Mouse (Mus musculus) splenic B cell, adult 2 months (primary cell): ENCODE data around the gene Ttc32.

Source experiments
- DNase-seq: peaks from one replicate; pipeline ENCODE4 v3.0.0-alpha.2; 2011; ENCODE audit warnings: low read depth, low spot score
- H3K27me3 ChIP-seq: 2 replicates; pipeline ENCODE4 v1.6.1; 2012; ENCODE audit warnings: mild to moderate bottlenecking, low read length, moderate library complexity, mixed read lengths; ENCODE audit not compliant: control insufficient read depth, poor library complexity, insufficient read depth, severe bottlenecking
- H3K36me3 ChIP-seq: 2 replicates; pipeline ENCODE4 v1.6.1; 2012; ENCODE audit warnings: mild to moderate bottlenecking, low read length, moderate library complexity, mixed read lengths; ENCODE audit not compliant: control insufficient read depth, poor library complexity, insufficient read depth, severe bottlenecking

Ttc32 gene

GRCm38 (mm10) chr12:9055269-9055668 lies 25.5 kb downstream of the Ttc32 start:
- H3K27me3 ChIP-seq = no peaks in the 10 kb centered on the region
- no peak for DNase-seq
- no peaks in the 10 kb centered on the region for H3K36me3 ChIP-seq

- Histone ChIP-seq H3K36me3 (no peaks in the 10 kb centered on the region), H3K27me3 (no peaks in the 10 kb centered on the region)
- DNase-seq = no peak
Observed at GRCm38 (mm10) chr12:9059502-9059901, 29.7 kb downstream of the Ttc32 start.

DNA sequence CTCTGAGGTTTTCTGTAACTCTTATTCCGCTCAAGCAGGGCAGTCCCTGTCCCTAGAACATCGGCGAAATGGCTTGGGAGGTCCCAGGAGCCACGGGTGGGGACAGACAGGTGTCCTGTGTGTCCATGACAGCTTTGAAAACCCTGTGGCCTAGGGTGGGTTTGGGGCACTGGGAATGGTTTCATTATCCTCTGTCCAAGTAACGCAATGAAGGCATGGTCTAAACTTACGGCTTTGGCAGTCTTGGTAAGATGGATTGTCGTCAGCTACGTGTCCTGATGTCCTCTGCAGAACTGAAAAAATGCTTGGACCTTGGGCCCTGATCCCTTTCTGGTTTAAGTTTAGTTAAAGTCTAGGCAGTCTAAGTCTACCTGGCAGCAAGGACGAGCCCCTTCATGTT lies 30.2 kb downstream of the Ttc32 start:
- Histone ChIP-seq H3K36me3 (no peaks in the 10 kb centered on the region), H3K27me3 (no peaks in the 10 kb centered on the region)
- DNase-seq = no peak

GRCm38 (mm10) chr12:9063611-9064010 lies 33.8 kb downstream of the Ttc32 start:
- no peak for DNase-seq
- H3K27me3 ChIP-seq = no peaks in the 10 kb centered on the region
- H3K36me3 ChIP-seq = no peaks in the 10 kb centered on the region

DNA sequence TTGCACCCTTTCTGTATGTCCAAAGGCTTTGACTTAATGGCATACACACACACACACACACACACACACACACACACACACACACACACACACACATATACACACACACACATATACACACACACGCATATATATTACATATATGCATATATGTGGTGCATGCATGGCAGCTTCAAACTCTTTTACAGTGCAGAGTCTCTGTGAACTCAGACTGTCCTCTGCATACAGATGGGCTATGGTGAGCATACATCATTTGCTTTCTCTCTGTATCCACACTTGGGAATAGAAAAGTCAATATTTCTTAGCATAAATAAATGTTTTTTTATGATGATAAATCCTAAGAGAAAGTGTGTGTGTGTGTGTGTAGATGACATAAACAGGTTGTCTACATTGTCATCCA lies 41.3 kb downstream of the Ttc32 start:
- Histone ChIP-seq H3K27me3 (no peaks in the 10 kb centered on the region), H3K36me3 (no peaks in the 10 kb centered on the region)
- DNase-seq = no peak

DNA sequence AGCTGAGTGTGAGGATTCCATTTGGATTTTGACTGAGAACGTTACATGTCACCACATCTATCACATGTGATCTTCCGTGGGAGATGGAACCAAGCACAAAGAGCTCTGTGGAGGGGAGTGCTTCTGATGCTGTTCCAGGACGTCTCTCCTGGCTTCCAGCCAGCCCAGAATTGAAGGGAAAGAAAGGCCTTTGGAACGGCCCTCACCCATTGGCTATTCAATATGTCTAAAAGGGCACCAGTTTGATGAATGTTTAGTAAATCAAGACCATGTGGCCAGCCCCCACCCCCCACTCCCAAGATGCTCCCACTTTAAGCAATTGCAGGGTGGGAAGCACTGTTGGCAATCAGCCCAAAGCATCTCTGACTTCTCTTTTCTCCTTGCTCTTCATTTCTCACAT lies 41.7 kb downstream of the Ttc32 start:
- Histone ChIP-seq H3K27me3 (no peaks in the 10 kb centered on the region), H3K36me3 (no peaks in the 10 kb centered on the region)
- no peak for DNase-seq

GRCm38 (mm10) chr12:9077554-9078125 lies 47.8 kb downstream of the Ttc32 start:
- DNase-seq = no peak

DNA sequence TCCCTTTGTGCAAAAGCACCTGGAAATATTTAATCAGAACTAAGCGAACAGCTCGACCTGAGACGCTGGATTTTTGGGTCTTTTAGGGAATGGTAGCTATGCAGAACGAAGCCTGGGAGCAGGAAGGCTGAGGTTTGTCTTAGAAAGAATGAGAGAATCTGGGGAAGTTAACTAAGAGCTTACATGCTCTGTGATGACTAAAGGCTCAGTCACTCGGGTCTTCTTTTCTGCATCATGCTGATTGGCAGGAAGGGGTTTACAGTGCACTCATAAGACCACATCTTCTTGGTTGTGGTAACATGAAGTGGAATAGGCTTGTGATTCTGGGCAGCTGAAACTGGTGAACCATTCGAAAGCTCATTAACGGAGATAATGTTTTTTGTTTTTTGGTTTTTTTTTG lies 60.4 kb downstream of the Ttc32 start:
- no peaks in the 10 kb centered on the region for H3K27me3 ChIP-seq
- DNase-seq = no peak
- H3K36me3 ChIP-seq = no peaks in the 10 kb centered on the region

More at GRCm38 (mm10) chr12:9077554-9078125, 47.8 kb downstream of the Ttc32 start:
- Histone ChIP-seq H3K27me3 (no peaks in the 10 kb centered on the region), H3K36me3 (no peaks in the 10 kb centered on the region)
